16 mouse cellular contexts compared by ENCODE assay signal in genomic region chr11:69103531-69104435, GRCm38 (mm10). TPM values are rescaled to one million over a fixed set of nuclear protein-coding genes. Genes with fewer than 3 reads are reported as not detected.
A peak's percentile ranks its signal among the peaks of the same experiment; 100 is the strongest.
DNase-seq lines count a peak whose midpoint lies in the region; TF ChIP-seq lines count a peak whose summit lies in the region.
"Had no signal": no experiment of that assay in that cellular context is flagged by ENCODE, and none has a peak within 500 bp of the region (broad histone marks: within the 10 kb centered on the region; RNA-seq: fewer than 3 reads in every experiment).

No protein-coding gene starts in this region.

- intact Hi-C loops in gastrocnemius, adult 2 months (cut with DNase I): loop anchor here (10.0 kb wide), 1 partner anchor 811 kb away; the partner anchor contains the start of gene Gps2
- intact Hi-C loops in gastrocnemius, postnatal 14 days (cut with DNase I; ENCODE audit: low total_unique reads): no loop called here

- no peaks in the 10 kb centered on the region for H3K27me3 ChIP-seq in splenic B cell, adult 2 months (ENCODE audit: control insufficient read depth, insufficient read depth, low read length, poor library complexity, severe bottlenecking)
- H3K27me3 ChIP-seq: limb, embryonic 15.5 days; lung, embryonic 15.5 days; neural tube, embryonic 13.5 days had no signal

- H3K27ac ChIP-seq in gastrocnemius, adult 2 months: no peak overlapping the region
- H3K27ac ChIP-seq: limb, embryonic 15.5 days; lung, embryonic 15.5 days; neural tube, embryonic 13.5 days had no signal

- H3K4me3 ChIP-seq in gastrocnemius, adult 2 months: no peak overlapping the region
- H3K4me3 ChIP-seq: limb, embryonic 15.5 days; lung, embryonic 15.5 days; neural tube, embryonic 13.5 days had no signal

- TF ChIP-seq CTCF in gastrocnemius, adult 2 months (IDR thresholded peaks at IDR 0.05): no peak

- H3K36me3 ChIP-seq in splenic B cell, adult 2 months (ENCODE audit: control insufficient read depth, insufficient read depth, low read length, poor library complexity, severe bottlenecking): peaks cover 49% of the 10 kb centered on the region

- DNase-seq in gastrocnemius, adult 2 months: peak; percentile 26
- no peak for DNase-seq in gastrocnemius, postnatal 14 days
- peak; percentile 17 for DNase-seq in layer of hippocampus, adult 11-12 months (ENCODE audit: low spot score)
- no peak for DNase-seq in layer of hippocampus, adult 9-10 months (ENCODE audit: low spot score)
- DNase-seq in right cerebral cortex, postnatal 25 days: peak; percentile 3
- DNase-seq in right cerebral cortex, adult 18-20 months: no peak
- peak; percentile 18 for DNase-seq in splenic B cell, adult 2 months (ENCODE audit: low read depth, low spot score)
- DNase-seq in adrenal gland, postnatal 10 days: no peak
- DNase-seq: adrenal gland, postnatal 25 days; kidney, adult 9 months; spleen, adult 18-20 months; thymus, postnatal 36 days had no signal

RNA-seq across cellular contexts. Expression of gene Per1, which starts 8.8 kb away (rescaled TPM):
- 10 to 100 TPM; 68.2 to 76.8 TPM for total RNA-seq in gastrocnemius, adult 2 months (2021)
- total RNA-seq in gastrocnemius, postnatal 14 days (2021): 10 to 100 TPM; 22.1 to 77.5 TPM
- 100 to 1,000 TPM in 1 of 2 experiments, 10 to 100 TPM in 1; 63.1 to 157 TPM for total RNA-seq in adrenal gland, postnatal 10 days (2021)

RNA-seq across cellular contexts. Expression of gene Vamp2, which starts 15.5 kb away (rescaled TPM):
- total RNA-seq in gastrocnemius, adult 2 months (2021): 10 to 100 TPM; 38.0 to 42.7 TPM
- total RNA-seq in gastrocnemius, postnatal 14 days (2021): 10 to 100 TPM; 37.9 to 39.7 TPM
- total RNA-seq in adrenal gland, postnatal 10 days (2021): 100 to 1,000 TPM; 104 to 143 TPM

RNA-seq across cellular contexts. Expression of gene Hes7, which starts 16.4 kb away (rescaled TPM):
- total RNA-seq in gastrocnemius, adult 2 months (2021): not detected
- under 1 TPM in 1 of 2 experiments, not detected in 1; 0.10 TPM for total RNA-seq in gastrocnemius, postnatal 14 days (2021)
- total RNA-seq in adrenal gland, postnatal 10 days (2021): under 1 TPM; 0.18 to 0.36 TPM
- total RNA-seq: adrenal gland, postnatal 25 days; gastrocnemius, adult 8-10 months had no signal

RNA-seq across cellular contexts. Expression of gene 9130213A22Rik, which starts 18.6 kb away (rescaled TPM):
- total RNA-seq in gastrocnemius, adult 2 months (2021): under 1 TPM in 1 of 2 experiments, not detected in 1; 0.20 TPM
- total RNA-seq in gastrocnemius, postnatal 14 days (2021): under 1 TPM in 1 of 2 experiments, not detected in 1; 0.18 TPM
- under 1 TPM; 0.48 to 0.66 TPM for total RNA-seq in adrenal gland, postnatal 10 days (2021)

RNA-seq across cellular contexts. Expression of gene Aloxe3, which starts 21.9 kb away (rescaled TPM):
- not detected for total RNA-seq in gastrocnemius, adult 2 months (2021)
- total RNA-seq in gastrocnemius, postnatal 14 days (2021): not detected
- under 1 TPM; 0.60 to 0.76 TPM for total RNA-seq in adrenal gland, postnatal 10 days (2021)

Comparison
In these comparisons a context has a peak if more than half of its experiments do, and no peak if none do; other contexts are left out.
1. DNase-seq: peak in gastrocnemius, adult 2 months (single experiment), layer of hippocampus, adult 11-12 months (single experiment), right cerebral cortex, postnatal 25 days (single experiment) and splenic B cell, adult 2 months (single experiment); none in gastrocnemius, postnatal 14 days (single experiment), layer of hippocampus, adult 9-10 months (single experiment), right cerebral cortex, adult 18-20 months (single experiment) and adrenal gland, postnatal 10 days (single experiment).